Mouse (Mus musculus) MEL (cell line): ENCODE data around the gene Nms. TPM values are rescaled to one million over a fixed set of nuclear protein-coding genes. Genes with fewer than 3 reads are reported as not detected.

ENCODE experiments used
- DNase-seq: peaks from one replicate; pipeline ENCODE4 v3.0.0; 2011; ENCODE audit warnings: low read depth, low spot score
- H3K27ac ChIP-seq: 2 replicates; pipeline ENCODE4 v1.5.1; 2012; ENCODE audit warnings: low read depth, mild to moderate bottlenecking, control low read depth, low read length, moderate library complexity; ENCODE audit not compliant: control insufficient read depth
- H3K27me3 ChIP-seq, 2 experiments: fragments of 150-350 bp in 1 of 2; sonication (generic) in 1 of 2; 2 replicates each; pipeline ENCODE4 v1.6.1; 2012; ENCODE audit warnings: low read length in 2 of 2, mild to moderate bottlenecking in 2 of 2, improper control_type of control experiment in 1 of 2, moderate library complexity in 1 of 2; ENCODE audit not compliant: insufficient read depth in 2 of 2, control insufficient read depth in 1 of 2
- H3K36me3 ChIP-seq, 2 experiments: 2 replicates each; pipeline ENCODE4 v1.6.1; 2012 to 2014; ENCODE audit warnings: low read length in 2 of 2, improper control_type of control experiment in 1 of 2, inconsistent platforms in 1 of 2, mild to moderate bottlenecking in 1 of 2; ENCODE audit not compliant: insufficient read depth in 2 of 2, control insufficient read depth in 1 of 2
- H3K4me1 ChIP-seq, 2 experiments: fragments of 150-350 bp in 1 of 2; sonication (generic) in 1 of 2; 2 replicates each; pipeline ENCODE4 v1.6.1; 2012; ENCODE audit warnings: low read length in 2 of 2, improper control_type of control experiment in 1 of 2, mild to moderate bottlenecking in 1 of 2; ENCODE audit not compliant: insufficient read depth in 2 of 2, control insufficient read depth in 1 of 2
- H3K4me3 ChIP-seq, 2 experiments: fragments of 150-350 bp in 1 of 2; sonication (generic) in 1 of 2; 2 replicates each; pipeline ENCODE4 v1.5.1; 2012; ENCODE audit warnings: low read depth in 2 of 2, low read length in 2 of 2, mild to moderate bottlenecking in 2 of 2, moderate library complexity in 2 of 2, control low read depth in 1 of 2, improper control_type of control experiment in 1 of 2; ENCODE audit not compliant: control insufficient read depth in 1 of 2, insufficient read depth in 1 of 2
- H3K79me2 ChIP-seq: 2 replicates; pipeline ENCODE4 v1.6.1; 2012; ENCODE audit warnings: mild to moderate bottlenecking, low read length, moderate library complexity; ENCODE audit not compliant: control insufficient read depth, poor library complexity, insufficient read depth
- H3K9ac ChIP-seq: 2 replicates; pipeline ENCODE4 v1.6.1; 2012; ENCODE audit warnings: low read depth, mild to moderate bottlenecking, control low read depth, low read length, moderate library complexity; ENCODE audit not compliant: control insufficient read depth, poor library complexity, severe bottlenecking
- H3K9me3 ChIP-seq: fragments of 150-350 bp; sonication (generic); replicated peaks from 2 replicates; pipeline ENCODE4 v1.6.1; 2012; ENCODE audit warnings: mild to moderate bottlenecking, low read length, improper control_type of control experiment, moderate library complexity; ENCODE audit not compliant: insufficient read depth
- CTCF ChIP-seq, 3 experiments: IDR thresholded peaks in 2 of 3; conservative IDR thresholded peaks in 1 of 3; 2 replicates each; pipeline ENCODE4 v1.5.1; 2011 to 2012; ENCODE audit warnings: low read length in 3 of 3, low read depth in 2 of 3, mild to moderate bottlenecking in 2 of 3, improper control_type of control experiment in 1 of 3, inconsistent platforms in 1 of 3, mixed read lengths in 1 of 3, moderate library complexity in 1 of 3; ENCODE audit not compliant: control insufficient read depth in 1 of 3, insufficient read depth in 1 of 3, poor library complexity in 1 of 3, severe bottlenecking in 1 of 3
- E2F4 ChIP-seq: IDR thresholded peaks from 2 replicates; pipeline ENCODE4 v1.6.1; 2011; ENCODE audit warnings: low read depth, low read length, improper control_type of control experiment, borderline replicate concordance
- ELF1 ChIP-seq: IDR thresholded peaks from 2 replicates; pipeline ENCODE4 v1.6.1; 2014; ENCODE audit warnings: low read depth, mild to moderate bottlenecking, inconsistent platforms, low read length, improper control_type of control experiment, moderate library complexity
- ETS1 ChIP-seq: IDR thresholded peaks from 2 replicates; pipeline ENCODE4 v1.6.1; 2012; ENCODE audit warnings: low read depth, mild to moderate bottlenecking, inconsistent platforms, low read length, improper control_type of control experiment, moderate library complexity
- GABPA ChIP-seq: IDR thresholded peaks from 2 replicates; pipeline ENCODE4 v1.6.1; 2012; ENCODE audit warnings: low read depth, mild to moderate bottlenecking, inconsistent platforms, low read length, improper control_type of control experiment, moderate library complexity
- HCFC1 ChIP-seq: IDR thresholded peaks from 2 replicates; pipeline ENCODE4 v1.6.1; 2012; ENCODE audit warnings: low read depth, mild to moderate bottlenecking, inconsistent platforms, low read length, improper control_type of control experiment, moderate library complexity
- KAT2A ChIP-seq: conservative IDR thresholded peaks from 2 replicates; pipeline ENCODE4 v1.6.1; 2012; ENCODE audit warnings: low read depth, low read length, improper control_type of control experiment, inconsistent platforms
- MXI1 ChIP-seq: IDR thresholded peaks from 2 replicates; pipeline ENCODE4 v1.6.1; 2011; ENCODE audit warnings: mild to moderate bottlenecking, low read depth, low read length, improper control_type of control experiment
- MYB ChIP-seq: IDR thresholded peaks from 2 replicates; pipeline ENCODE4 v1.6.1; 2011; ENCODE audit warnings: mild to moderate bottlenecking, low read depth, low read length, improper control_type of control experiment
- NELFE ChIP-seq: IDR thresholded peaks from 2 replicates; pipeline ENCODE4 v1.6.1; 2011; ENCODE audit warnings: low read depth, low read length, improper control_type of control experiment
- NRF1 ChIP-seq: IDR thresholded peaks from 2 replicates; pipeline ENCODE4 v1.6.1; 2014; ENCODE audit warnings: low read depth, mild to moderate bottlenecking, inconsistent platforms, low read length, improper control_type of control experiment, moderate library complexity; ENCODE audit not compliant: poor library complexity, insufficient read depth, severe bottlenecking
- POLR2A ChIP-seq, 2 experiments: IDR thresholded peaks; 2 replicates each; pipeline ENCODE4 v1.6.1; 2011 to 2012; ENCODE audit warnings: low read length in 2 of 2, mild to moderate bottlenecking in 2 of 2, control low read depth in 1 of 2, improper control_type of control experiment in 1 of 2, low read depth in 1 of 2, moderate library complexity in 1 of 2; ENCODE audit not compliant: control insufficient read depth in 1 of 2, insufficient read depth in 1 of 2, poor library complexity in 1 of 2
- POLR2AphosphoS2 ChIP-seq: IDR thresholded peaks from 2 replicates; pipeline ENCODE4 v1.6.1; 2011; ENCODE audit warnings: low read length, improper control_type of control experiment
- POLR2AphosphoS5 ChIP-seq: IDR thresholded peaks from 2 replicates; pipeline ENCODE4 v1.6.1; 2012; ENCODE audit warnings: low read depth, borderline replicate concordance, mild to moderate bottlenecking, inconsistent platforms, low read length, moderate library complexity, mixed read lengths
- SIN3A ChIP-seq: IDR thresholded peaks from 2 replicates; pipeline ENCODE4 v1.6.1; 2012; ENCODE audit warnings: low read length, improper control_type of control experiment, inconsistent platforms
- TAL1 ChIP-seq: IDR thresholded peaks from 2 replicates; pipeline ENCODE4 v1.6.1; 2012; ENCODE audit warnings: mild to moderate bottlenecking, inconsistent platforms, low read length, moderate library complexity, mixed read lengths
- TBP ChIP-seq: IDR thresholded peaks from 2 replicates; pipeline ENCODE4 v1.8.0; 2011; ENCODE audit warnings: low read depth, low read length, improper control_type of control experiment
- UBTF ChIP-seq: IDR thresholded peaks from 2 replicates; pipeline ENCODE4 v1.6.1; 2012; ENCODE audit warnings: low read depth, mild to moderate bottlenecking, inconsistent platforms, low read length, improper control_type of control experiment, moderate library complexity, borderline replicate concordance; ENCODE audit not compliant: insufficient read depth
- USF2 ChIP-seq, 2 experiments: IDR thresholded peaks; 2 replicates each; pipeline ENCODE4 v1.6.1; 2011 to 2012; ENCODE audit warnings: improper control_type of control experiment in 2 of 2, low read length in 2 of 2, borderline replicate concordance in 1 of 2, inconsistent platforms in 1 of 2, low read depth in 1 of 2, mild to moderate bottlenecking in 1 of 2; ENCODE audit not compliant: insufficient read depth in 1 of 2
- ZNF384 ChIP-seq: IDR thresholded peaks from 2 replicates; pipeline ENCODE4 v1.6.1; 2012; ENCODE audit warnings: low read depth, mild to moderate bottlenecking, inconsistent platforms, low read length, improper control_type of control experiment
- polyA plus RNA-seq, 2 experiments: library from polyadenylated mRNA; stranded (reverse) in 1 of 2; unstranded in 1 of 2; fragments of >175 nt in 1 of 2; fragments of >200 nt in 1 of 2; gene quantifications; 2 replicates each; pipeline versions ENCODE4 v1.2.1 to v1.2.4; 2012; ENCODE audit warnings: low replicate concordance in 2 of 2, low read depth in 1 of 2; ENCODE audit not compliant: insufficient read length in 2 of 2, insufficient read depth in 1 of 2, missing spikeins in 1 of 2
- total RNA-seq: library from RNA; depleted of rRNA; stranded (reverse); fragments of 300-350 nt; gene quantifications from 2 replicates; pipeline ENCODE4 v1.2.3, GENCODE M21; 2012

Gene Nms
- total and polyA plus RNA-seq, 3 experiments: not detected

GRCm38 (mm10) chr1:38983870-38984269, 44.9 kb downstream of the Nms start (continued):
- TF ChIP-seq MXI1: 0 out of 2 replicates have a peak, but pooled peaks have one; percentile 20

GRCm38 (mm10) chr1:38985308-38985707, 46.4 kb downstream of the Nms start, which contains the start of gene Pdcl3:
Gene Pdcl3, plus strand, starts transcription at chr1:38985608.
- no peak within 1 kb of the TSS for H3K9ac ChIP-seq
- H3K27me3 ChIP-seq: no peaks in the 10 kb centered on the region
- peaks cover 3 to 8% of the 10 kb centered on the region in 2 experiments for H3K4me1 ChIP-seq
- H3K27ac ChIP-seq: no peak within 1 kb of the TSS
- no peak for DNase-seq
- no peaks in the 10 kb centered on the region for H3K9me3 ChIP-seq
- peaks cover 0 to 6% of the 10 kb centered on the region in 2 experiments; a peak in 2 of 4 replicates for H3K36me3 ChIP-seq
- H3K79me2 ChIP-seq: no peaks in the 10 kb centered on the region; the same call in 1 of the 2 replicates
- TF ChIP-seq ZNF384 (no peak), POLR2AphosphoS5 (no peak), MYB (no peak), CTCF (IDR thresholded peaks at IDR 0.05 in 2 of 3, conservative IDR thresholded peaks at IDR 0.05 in 1 of 3; ENCODE audit: control insufficient read depth in 1 of 3, insufficient read depth in 1 of 3, low read depth in 2 of 3, low read length in 3 of 3, poor library complexity in 1 of 3, severe bottlenecking in 1 of 3) (no peak), NELFE (no peak), USF2 (IDR thresholded peaks at IDR 0.05; ENCODE audit: borderline replicate concordance in 1 of 2, insufficient read depth in 1 of 2, low read depth in 1 of 2, low read length in 2 of 2) (no peak), E2F4 (no peak), NRF1 (no peak), MXI1 (no peak), ELF1 (no peak), GABPA (no peak), TAL1 (no peak)
- TF ChIP-seq, all 39 proteins: peak for 0
- H3K4me3 ChIP-seq: no peak within 1 kb of the TSS

- H3K9ac ChIP-seq: peak overlapping the region; percentile 84
- TF ChIP-seq E2F4 (no peak), SIN3A (peak; percentile 41; the same call in 1 of the 2 replicates), NRF1 (peak; percentile 91), ETS1 (peak; percentile 25; the same call in 1 of the 2 replicates), POLR2A (IDR thresholded peaks at IDR 0.05; ENCODE audit: control insufficient read depth in 1 of 2, insufficient read depth in 1 of 2, low read depth in 1 of 2, low read length in 2 of 2, poor library complexity in 1 of 2) (peak; percentile 53 to 69; a peak in 2 of 4 replicates), KAT2A (no peak; the same call in 1 of the 2 replicates), NELFE (peak; percentile 59), ELF1 (peak; percentile 78), TBP (peak; percentile 15; the same call in 1 of the 2 replicates), MYB (no peak), POLR2AphosphoS2 (peak; percentile 15; the same call in 1 of the 2 replicates), UBTF (no peak), HCFC1 (peak; percentile 76)
- no peaks in the 10 kb centered on the region; the same call in 1 of the 2 replicates for H3K79me2 ChIP-seq
- H3K9me3 ChIP-seq: no peaks in the 10 kb centered on the region
- peak overlapping the region; percentile 50 for H3K27ac ChIP-seq
- DNase-seq: peak; percentile 95
- peaks cover 3 to 8% of the 10 kb centered on the region in 2 experiments for H3K4me1 ChIP-seq
- peak overlapping the region; percentile 91 to 98 for H3K4me3 ChIP-seq
- no peaks in the 10 kb centered on the region for H3K27me3 ChIP-seq
- peaks cover 0 to 6% of the 10 kb centered on the region in 2 experiments; a peak in 2 of 4 replicates for H3K36me3 ChIP-seq
Measured at GRCm38 (mm10) chr1:38987080-38987864, 48.3 kb downstream of the Nms start.
